Mouse (Mus musculus) layer of hippocampus, postnatal 14 days (tissue): ENCODE measurements around the gene Exosc5. TPM values are rescaled to one million over a fixed set of nuclear protein-coding genes. Genes with fewer than 3 reads are reported as not detected.

Source experiments
- DNase-seq, 2 experiments: peaks; one replicate each; pipeline ENCODE4 v3.0.0; 2021 to 2022; ENCODE audit warnings: low spot score in 2 of 2, mixed read lengths in 1 of 2
- long read RNA-seq, 2 experiments: library from polyadenylated mRNA; stranded (forward); transcript quantifications; one replicate each; pipeline ENCODE4 v2.0.0; 2021
- total RNA-seq, 2 experiments: library from RNA; stranded (reverse); gene quantifications; 2 replicates each; pipeline ENCODE4 v1.2.3; 2021

The Exosc5 gene
- 10 to 100 TPM; 29.3 to 29.8 TPM for total RNA-seq
- long read RNA-seq, experiment 1, transcript Exosc5-201 (6 exons, 1,020 nt): major isoform, 12 of 25 reads
- long read RNA-seq, experiment 1, partial matches to known transcripts: 1 of 25 reads
- long read RNA-seq, experiment 1, other reads (novel, unspliced or antisense): 12 of 25 reads
- long read RNA-seq, experiment 2, transcript Exosc5-201 (6 exons, 1,020 nt): major isoform, 17 of 26 reads
- long read RNA-seq, experiment 2, partial matches to known transcripts: 3 of 26 reads
- long read RNA-seq, experiment 2, other reads (novel, unspliced or antisense): 6 of 26 reads

DNA sequence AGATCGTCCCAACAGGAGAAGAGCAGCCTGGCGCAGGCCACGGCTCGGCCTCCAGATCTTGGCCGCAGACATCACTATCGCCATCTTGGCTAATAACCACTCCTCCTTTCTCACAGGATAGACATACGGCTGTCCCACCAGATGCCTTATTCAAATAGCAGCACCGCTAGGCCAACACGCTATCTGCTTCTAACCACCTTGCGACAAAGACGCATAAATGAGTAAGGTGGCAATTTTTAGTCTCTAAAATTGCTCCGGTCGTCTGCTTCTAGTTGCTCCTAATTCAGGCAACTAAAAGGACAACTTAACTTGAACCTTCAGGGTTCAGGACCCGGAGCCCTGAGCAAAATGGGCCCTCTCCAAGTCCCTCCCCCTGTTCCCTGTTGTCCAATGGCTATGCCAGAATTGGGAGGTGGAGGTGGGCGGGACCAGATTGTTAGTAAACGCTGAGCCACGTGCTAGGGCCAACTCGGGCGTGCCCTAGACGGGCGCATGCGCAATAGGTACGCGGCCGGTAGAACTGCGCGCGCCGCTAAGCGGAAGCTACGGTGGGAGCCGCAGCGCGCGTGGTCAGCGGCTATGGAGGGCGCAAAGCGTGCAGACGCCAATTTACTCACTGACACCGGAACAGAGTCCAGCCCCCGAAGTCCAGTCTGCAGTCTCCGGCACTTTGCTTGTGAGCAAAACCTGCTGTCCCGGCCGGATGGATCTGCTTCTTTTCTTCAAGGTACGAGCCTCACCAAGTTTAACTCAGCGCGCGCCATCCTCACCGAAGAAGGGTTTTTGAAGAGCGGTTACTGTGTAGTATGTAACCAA is at the start of gene Exosc5, which contains the start of gene Bckdha:
Gene Exosc5 (plus strand): TSS at position 508 of the 816 bp plus-strand sequence.
Gene Bckdha (minus strand): TSS at position 325 of the 816 bp plus-strand sequence.
- DNase-seq: peak; percentile 99 to 100

DNA sequence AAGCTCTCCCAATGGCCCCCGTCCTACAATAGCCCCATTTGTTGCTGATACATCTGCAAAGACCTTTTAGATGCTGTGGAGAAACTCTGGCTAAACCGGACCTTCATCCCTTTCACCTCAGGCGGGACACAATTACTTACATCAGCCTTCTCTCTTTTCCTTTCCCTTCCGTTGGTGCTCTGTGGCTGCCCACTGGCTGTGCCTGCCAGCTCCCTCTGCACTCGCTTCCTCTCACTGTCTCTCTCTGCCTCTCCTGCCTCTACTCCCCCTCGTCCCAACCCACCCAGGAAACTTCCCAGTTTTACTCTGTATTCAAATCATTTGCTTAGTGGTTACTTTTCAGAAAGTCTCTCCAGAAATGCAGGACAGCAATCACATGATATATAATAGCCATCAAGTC is 48.9 kb upstream of the Exosc5 start:
- DNase-seq: no peak

DNA sequence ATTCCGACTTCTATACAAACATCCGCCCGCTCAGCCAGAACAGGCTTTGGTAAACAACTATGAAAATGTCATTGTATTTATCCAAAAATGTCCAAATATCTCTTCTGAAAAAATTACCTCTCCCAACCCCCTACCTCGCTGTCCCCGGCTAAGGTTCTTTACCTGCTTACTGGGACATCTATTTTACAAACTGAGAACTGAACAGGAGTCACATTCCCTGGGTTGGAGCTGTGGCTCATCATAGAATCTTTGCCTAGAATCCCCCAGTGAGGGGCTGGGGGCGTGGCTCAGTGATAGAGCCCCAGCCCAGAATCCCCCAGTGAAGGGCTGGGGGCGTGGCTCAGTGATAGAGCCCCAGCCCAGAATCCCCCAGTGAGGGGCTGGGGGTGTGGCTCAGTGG is 47.5 kb upstream of the Exosc5 start:
- DNase-seq: no peak

DNA sequence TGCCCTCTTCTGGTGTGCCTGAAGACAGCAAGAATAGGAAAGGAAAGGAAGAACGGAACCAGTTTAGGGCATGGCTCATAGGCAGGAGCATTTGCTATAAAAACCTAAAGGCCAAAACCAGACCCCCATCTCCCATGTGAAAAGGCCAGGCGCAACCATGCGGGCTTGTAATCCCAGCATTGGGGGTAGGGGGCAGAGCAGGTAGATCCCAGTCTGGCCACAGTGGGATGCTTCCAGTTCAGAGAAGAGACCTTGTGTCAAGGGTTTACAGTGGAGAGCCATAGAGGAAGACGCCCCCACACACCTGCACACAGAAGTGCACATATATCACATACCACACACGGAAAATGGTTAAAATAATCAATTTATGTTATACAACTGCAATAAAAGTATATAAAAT is 44.9 kb upstream of the Exosc5 start:
- no peak for DNase-seq

DNA sequence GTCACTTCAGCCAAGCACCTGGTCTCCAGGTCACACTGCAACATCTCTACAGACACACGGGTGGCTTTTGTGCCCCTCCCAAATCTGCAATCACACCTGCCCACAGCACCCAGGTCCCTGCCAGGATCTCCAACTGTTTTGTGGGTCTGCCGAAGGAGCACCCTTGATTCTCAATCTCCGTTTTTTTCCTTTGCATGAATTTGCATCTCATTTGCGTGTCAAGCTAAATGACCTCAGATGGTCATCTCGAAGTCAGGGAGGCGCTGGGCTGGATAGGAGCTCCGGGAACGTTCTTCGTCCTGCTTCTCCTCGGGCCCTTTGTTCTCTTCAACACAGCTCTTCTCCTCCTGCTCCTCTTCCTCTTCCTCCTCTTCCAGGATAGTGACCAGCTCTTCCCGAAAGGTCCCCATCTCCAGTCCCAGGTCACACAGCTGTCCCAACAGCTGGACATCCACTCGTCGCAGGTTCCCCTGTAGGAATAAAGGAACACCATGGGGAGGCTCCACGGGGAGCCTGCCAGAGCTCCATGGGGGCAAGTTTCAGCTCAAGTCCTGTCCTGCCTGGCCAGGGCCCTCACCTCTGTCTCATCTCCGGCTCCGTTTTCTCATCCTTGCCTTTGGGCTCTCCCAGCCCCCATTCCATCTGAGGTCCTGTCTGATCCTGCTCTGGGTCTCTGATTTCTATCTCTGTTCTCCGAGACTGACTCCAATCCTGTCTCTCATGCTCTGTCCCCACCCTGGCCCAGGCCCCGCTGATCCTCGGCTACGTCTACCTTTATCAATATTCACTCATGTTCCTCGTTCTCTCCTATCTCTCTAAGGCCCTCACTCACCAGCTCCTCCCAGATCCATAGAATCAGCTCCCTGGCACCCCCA is 43.9 kb upstream of the Exosc5 start:
- DNase-seq: no peak

DNA sequence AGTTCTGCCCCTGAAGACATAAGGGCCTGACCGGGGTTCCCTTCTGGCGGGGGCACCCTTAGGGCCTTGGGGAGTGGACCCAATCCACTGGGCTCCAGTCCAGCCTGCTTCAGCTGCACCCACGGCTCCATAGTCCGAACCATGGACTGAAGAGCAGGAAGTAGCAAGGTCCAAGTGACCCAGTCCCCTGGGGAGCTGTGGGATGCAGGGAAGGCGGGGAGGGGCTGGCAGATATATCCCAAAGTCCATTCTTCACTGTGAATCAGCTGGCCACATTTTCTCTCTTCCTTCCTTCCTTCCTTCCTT is 43.3 kb upstream of the Exosc5 start, which contains the start of gene Erich4:
Gene Erich4 (minus strand): TSS at position 187 of the 306 bp plus-strand sequence.
- DNase-seq: no peak

DNA sequence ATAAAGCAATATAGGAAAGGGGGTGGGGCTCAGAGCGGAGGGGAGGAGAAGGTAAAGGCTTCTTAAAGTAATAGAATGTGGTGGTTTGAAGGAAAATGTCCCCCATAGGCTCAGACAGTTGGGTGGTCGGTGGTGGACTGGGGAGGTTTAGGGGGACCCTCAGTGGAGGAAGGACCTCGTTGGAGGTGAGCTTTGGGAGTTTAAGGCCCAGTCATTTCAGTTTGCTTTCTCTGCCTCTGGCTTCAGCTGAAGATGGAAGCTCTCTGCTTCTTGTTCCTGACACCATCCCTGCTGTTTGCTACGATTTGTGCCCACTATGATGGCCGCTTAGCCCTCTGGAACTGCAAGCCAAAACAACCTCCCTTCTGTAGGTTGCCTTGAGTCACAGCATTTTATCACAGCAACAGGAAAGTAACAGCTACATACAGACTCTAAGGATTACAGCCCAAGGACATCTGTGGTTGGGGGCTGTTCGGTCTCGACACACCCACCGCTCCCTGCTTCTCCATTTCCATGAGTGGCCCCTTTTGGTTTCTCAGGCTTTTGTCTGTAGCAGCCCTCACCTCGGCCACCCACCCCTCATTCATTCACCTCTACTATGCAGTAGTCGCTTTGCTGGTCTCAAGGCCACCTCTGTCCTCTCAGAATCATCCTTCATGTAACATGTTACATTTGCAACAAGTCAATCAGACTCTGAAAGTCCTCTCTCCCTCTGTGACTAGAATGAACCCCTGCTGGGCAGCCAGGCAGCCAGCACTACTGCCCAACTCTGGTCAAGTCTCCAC is 41.4 kb upstream of the Exosc5 start:
- no peak for DNase-seq

DNA sequence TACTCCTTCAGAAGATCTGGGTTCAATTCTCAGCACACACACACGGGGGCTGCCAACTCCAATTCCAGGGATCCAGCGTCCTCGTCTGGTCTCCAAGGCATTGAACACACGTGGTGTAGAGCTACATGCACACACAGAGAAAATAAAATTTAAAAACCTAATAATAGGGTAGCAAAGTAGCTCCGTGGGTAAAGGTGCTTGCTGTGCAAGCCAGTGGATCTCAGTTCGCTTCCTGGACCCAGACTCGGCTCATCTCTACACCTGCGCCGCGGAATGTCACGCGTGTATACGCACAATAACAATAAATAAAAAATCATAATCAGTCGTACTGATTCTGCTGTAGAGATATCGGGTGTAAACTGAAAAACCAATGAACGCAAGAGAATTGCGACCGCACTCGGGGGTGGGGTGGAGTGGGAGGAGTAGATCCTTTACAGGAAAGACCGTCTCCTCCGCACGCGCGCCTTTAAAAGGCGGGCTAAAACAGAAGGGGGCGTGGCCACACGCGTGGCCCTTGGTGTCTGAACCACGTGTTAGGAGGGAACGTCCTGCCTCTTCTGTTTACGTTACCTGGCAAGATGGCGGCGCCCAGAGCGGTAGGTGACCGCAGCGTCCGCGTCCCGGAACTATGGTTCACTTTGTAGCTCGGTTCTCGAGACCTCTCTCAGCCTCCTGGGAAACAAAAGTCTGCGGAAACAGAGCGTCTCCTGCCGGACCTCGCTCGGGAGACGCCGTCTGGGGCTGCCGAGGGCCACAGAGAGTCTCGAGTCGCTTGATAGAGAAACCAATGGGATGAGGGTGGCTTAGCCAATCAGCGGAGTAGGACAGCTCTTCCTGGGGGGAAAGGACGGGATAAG is 39.9 kb upstream of the Exosc5 start, which contains the start of gene Dmac2:
Gene Dmac2 (plus strand): TSS at position 550 of the 857 bp plus-strand sequence.
- DNase-seq: peak; percentile 91 to 94

DNA sequence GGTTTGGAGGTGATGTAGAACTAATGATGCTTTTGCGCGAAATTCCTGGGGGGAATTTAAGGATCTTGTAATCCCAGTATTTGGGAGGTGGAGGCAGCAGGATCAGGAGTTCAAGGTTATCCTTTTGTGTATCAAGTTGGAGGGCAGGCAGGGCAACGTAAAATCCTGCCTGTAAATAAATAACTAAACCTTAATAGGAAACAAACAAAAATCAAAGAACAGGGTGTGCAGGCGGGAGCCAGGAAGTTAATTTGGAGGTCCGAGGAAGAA is 39.3 kb upstream of the Exosc5 start:
- DNase-seq: no peak

DNA sequence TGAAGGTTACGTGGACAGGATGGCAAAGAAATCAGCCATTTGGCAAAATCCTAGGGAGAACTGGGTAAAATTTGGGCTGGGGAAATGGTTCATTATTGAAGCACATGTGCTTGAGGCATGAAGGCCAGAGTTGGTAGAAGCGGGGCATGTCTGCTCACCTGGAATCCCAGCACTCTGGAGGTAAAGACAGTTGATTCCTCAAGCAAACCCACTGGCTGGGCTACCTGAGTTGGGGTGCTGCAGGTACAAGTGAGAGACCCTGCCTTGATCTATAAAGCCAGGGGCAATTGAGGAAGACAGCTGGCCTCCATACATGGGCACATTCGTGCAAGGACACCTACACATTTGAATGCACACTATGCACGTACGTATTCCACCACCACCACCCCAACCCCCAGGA is 38.9 kb upstream of the Exosc5 start:
- DNase-seq: no peak

DNA sequence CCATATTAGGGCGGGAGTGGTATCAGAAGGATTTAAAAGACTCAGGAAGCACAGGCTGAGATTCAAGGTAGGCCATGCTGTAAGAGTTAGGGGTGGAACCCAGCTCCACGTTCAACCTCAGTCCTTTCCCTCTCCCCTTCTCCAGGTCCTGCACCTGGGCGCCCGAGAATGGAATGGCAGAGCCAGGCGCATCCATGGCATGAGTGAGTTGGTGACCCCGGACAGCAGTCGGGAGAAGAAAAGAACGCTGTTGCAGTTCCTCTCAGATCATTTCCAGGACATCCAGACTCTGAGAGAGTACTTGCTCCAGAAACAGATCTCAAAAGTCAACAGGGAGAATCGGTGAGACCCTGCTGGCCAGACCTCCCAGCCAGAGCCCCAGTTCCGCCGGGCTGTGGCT is 38.2 kb upstream of the Exosc5 start:
- no peak for DNase-seq

DNA sequence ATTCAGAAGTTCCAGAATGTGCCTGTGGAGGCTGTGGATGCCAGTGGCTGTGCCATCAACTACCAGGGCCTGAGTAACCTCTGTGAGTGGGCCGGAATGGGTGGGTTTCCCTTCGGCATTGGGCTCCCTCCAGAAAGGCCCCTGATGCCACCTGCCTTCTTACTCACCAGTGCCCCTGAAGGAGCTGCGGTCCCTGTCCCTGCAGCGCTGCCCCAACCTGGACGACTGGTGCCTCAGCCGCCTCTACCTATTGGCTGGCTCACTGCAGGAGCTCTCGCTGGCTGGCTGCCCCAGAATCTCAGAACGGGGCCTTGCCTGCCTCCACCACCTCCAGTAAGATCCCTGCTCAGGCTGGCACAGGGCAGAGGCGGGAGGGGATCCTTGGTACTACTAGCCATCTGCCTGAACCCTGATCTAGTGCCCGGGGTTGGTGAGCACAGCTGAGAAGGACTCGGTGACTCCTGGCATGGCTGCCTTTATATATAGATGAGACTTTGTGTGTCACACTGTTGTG is 35.0 kb upstream of the Exosc5 start:
- DNase-seq: no peak

DNA sequence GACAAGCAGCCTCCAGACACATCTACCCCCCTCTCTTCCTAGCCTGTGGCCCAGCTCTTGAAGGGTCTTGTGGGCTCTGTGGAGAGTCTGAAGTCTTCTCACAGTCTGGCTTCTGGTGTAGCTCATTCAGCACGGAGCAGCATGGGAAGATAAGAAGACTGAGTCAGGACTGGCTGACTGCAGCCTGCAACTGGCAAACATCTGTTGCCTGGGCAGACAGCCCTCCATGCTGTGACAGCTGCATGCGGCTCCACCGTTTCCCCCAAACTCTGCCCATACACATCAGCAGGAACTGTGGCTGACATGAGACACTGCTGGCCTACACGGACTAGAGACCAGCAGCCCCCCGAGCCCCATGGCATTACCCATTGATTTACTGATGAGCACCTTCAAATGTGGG is 34.1 kb upstream of the Exosc5 start:
- no peak for DNase-seq

DNA sequence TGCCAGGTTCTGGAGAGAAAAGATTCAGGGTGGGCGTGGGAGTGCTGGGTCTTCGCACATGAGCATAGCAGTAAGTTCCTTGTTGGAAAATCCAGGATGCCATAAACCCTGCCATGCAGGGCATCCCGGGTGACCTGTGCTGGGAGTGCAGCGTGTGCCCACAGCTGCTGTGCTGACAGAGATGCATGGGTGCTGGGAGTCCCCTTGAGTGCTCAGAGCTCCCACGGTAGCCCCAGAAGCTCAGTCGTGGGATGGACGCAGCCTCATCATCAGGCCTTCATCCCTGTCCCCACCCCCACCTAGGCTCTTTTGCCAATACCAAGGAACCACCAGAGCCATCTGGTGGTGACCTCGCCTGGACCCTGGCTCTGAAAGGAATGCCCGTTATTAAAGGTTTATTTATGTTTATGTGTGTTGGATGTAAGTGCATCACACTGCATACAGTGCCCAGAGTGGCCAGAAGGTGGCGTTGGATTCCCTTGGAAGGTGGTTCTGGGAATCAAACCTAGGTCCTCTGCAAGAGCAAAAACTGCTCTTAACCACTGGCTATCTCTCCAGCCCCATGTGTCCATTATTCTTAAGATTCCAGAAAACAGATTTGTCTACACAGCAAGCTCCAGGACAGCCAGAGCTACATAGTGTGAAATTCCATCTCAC is 33.2 kb upstream of the Exosc5 start:
- no peak for DNase-seq

DNA sequence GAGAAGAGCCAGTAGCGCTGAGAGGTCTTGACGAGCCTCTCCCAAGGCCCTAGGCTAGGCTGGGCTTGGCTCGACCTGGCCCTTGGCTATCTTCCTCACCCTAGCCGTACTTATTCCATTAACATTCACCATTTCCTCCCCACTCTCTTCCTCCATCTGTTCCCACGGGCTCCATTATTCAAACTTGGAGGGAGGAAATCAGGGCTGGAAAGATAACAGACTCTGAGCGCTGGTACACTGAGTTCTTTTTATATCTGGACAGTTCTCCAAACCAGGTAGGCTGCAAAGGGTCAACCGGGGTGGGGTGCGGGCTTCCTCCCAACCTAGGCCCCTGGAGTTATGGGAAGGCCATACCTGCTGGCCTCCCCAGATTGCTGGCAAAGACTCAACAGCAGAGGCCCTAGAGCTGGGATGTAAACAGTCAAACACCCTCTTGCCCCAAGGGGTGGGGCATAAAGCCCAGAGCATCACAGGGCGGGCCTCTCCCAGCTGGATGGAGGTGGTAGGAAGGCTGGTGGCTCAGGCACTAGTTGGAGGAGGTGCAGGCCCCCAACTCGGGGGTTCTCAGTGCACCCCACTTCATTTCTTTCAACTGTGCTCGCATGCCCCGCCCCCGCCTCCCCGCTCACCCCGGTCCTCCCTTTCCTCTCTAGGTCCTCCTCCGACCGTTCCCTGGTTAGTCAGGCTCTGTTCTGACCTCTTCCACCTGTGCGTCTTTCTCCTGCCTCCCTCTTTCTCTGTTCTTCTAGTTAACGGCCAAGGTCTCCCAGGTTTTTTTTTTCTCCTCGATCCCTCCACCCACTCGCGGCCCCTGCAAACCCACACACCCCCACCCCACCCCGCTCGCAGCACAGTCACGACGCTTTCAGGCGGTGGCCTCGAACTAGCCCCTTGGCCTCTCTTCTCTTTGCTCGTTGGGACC is 32.2 kb upstream of the Exosc5 start, which contains the start of gene B3gnt8:
Gene B3gnt8 (plus strand): TSS at position 146 of the 922 bp plus-strand sequence.
- no peak for DNase-seq

DNA sequence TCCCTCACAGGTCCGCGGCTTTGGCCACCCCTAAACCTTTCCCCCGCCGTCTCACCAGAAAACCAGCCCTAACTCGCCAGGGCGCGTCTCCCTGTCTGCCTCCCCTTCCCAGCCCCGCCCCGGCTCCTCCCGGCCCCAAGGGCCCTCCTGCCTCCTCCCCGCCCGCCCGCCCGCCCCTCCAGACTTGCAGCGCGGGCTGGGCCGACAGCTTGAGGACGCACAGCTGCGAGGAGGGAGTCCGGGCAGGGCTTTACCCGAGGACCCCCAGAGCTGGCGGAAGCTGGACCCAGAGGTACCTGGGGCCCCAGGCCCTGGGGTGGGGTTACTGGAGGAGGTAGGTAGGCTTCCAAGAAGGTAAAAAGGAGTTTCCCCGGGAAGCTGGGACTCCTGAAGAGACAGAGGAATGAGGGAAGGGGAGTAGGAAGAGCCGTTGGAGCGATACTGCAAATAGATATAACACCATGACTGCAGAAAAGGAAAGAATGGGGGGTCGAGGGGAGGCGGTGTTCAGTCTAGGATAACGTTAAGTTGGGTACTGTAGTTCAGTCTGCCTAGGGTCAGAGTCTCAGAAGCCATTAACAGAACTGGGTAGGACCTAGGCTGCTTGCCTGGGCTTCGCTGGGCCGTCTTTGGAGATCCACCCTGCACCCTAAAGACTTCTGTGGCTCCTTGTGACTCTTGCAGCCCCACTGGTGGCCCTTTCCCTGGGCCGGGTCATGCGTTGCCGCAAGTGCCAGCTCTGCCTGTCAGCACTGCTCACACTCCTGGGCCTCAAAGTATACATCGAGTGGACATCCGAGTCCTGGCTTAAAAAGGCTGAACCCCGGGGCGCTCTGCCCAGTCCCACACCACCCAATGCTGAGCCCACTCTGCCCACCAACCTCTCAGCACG is 31.3 kb upstream of the Exosc5 start:
- no peak for DNase-seq

DNA sequence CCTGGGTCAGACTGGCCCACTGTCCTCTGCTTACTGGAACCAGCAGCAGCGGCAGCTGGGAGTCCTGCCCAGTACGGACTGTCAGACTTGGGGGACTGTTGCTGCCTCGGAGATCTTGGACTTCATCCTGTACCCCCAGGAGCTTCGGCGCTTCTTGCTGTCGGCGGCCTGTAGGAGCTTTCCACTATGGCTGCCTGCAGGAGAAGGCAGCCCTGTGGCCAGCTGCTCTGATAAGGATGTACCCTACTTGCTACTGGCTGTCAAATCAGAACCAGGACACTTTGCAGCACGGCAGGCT is 30.7 kb upstream of the Exosc5 start:
- no peak for DNase-seq
